Mouse (Mus musculus) C2C12 (cell line): ENCODE measurements around the gene D3Ertd254e.

Source experiments
- CTCF ChIP-seq: IDR thresholded peaks from one replicate; pipeline ENCODE4 v1.5.1; 2011; ENCODE audit not compliant: control insufficient read depth, insufficient read depth, insufficient read length
- MAX ChIP-seq: IDR thresholded peaks from one replicate; pipeline ENCODE4 v1.6.1; 2011; ENCODE audit warnings: mild to moderate bottlenecking, control low read depth
- MYOD1 ChIP-seq: IDR thresholded peaks from one replicate; pipeline ENCODE4 v1.6.1; 2011; ENCODE audit warnings: low read depth; ENCODE audit not compliant: control insufficient read depth, insufficient read length
- MYOG ChIP-seq: IDR thresholded peaks from one replicate; pipeline ENCODE4 v1.6.1; 2011; ENCODE audit not compliant: control insufficient read depth, insufficient read length; ENCODE audit errors: extremely low read depth

- TF ChIP-seq CTCF (no peak), MYOD1 (no peak), MAX (no peak), MYOG (no peak)
Observed at GRCm38 (mm10) chr3:36207520-36208264, 56.9 kb downstream of the D3Ertd254e start.
